ENCODE assay signal across 8 mouse cellular contexts in the genomic region with DNA sequence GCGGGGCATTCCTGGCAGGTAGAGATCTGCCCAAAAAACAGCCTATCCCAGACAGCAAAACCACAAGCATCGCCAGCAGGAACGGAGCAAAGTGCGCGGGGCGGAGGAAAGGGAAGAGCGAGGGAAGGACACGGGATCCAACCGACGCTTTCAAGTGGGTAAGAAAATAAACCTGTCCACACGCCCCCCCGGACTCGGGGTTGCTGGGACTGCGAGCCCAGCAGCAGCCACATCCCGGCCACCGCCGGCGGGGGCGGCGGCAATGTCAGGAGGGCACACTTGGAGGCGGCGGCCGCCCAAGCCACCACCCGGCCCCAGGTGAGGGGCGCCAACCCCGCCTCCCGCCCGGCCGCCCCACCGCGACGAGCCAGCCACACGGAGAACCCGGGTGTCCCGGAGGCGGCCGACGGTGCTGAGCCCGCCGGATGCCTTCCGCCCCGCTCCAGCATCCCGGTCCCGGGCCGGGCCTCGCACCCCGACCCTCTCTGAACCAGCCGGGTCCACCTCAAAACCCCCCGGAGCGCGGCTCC. TPM values are rescaled to one million over a fixed set of nuclear protein-coding genes. Genes with fewer than 3 reads are reported as not detected.
DNase-seq lines count a peak whose midpoint lies in the region; ATAC-seq and TF ChIP-seq lines count a peak whose summit lies in the region.

No protein-coding gene starts in this region.

- no peaks in the 10 kb centered on the region for H3K36me3 ChIP-seq in kidney, embryonic 15.5 days
- no peaks in the 10 kb centered on the region for H3K36me3 ChIP-seq in liver, embryonic 13.5 days
- no peaks in the 10 kb centered on the region for H3K36me3 ChIP-seq in myocyte (ENCODE audit: control insufficient read depth, insufficient read depth)

- peak overlapping the region; percentile 65 for H3K27ac ChIP-seq in kidney, embryonic 15.5 days
- H3K27ac ChIP-seq in liver, embryonic 13.5 days: peak overlapping the region; percentile 97

- H3K4me2 ChIP-seq in kidney, embryonic 15.5 days: peak overlapping the region; percentile 96
- H3K4me2 ChIP-seq in liver, embryonic 13.5 days: peak overlapping the region; percentile 84
- peak overlapping the region; percentile 71 for H3K4me2 ChIP-seq in myocyte (ENCODE audit: low read depth)

- peaks cover 12% of the 10 kb centered on the region for H3K79me2 ChIP-seq in myocyte (ENCODE audit: control insufficient read depth, insufficient read depth)

- peak; percentile 12 for ATAC-seq in common myeloid progenitor, adult 5-6 weeks (replicated peaks; ENCODE audit: low read depth, poor library complexity, severe bottlenecking)
- ATAC-seq in kidney, embryonic 15.5 days (replicated peaks; ENCODE audit: low FRiP score): peak; percentile 81
- ATAC-seq in liver, embryonic 13.5 days (ENCODE audit: low read depth): peak; percentile 55

- H3K9me3 ChIP-seq in kidney, embryonic 15.5 days (replicated peaks): no peaks in the 10 kb centered on the region
- no peaks in the 10 kb centered on the region for H3K9me3 ChIP-seq in liver, embryonic 13.5 days (replicated peaks)

- H3ac ChIP-seq in myocyte (ENCODE audit: control insufficient read depth, insufficient read length): peak overlapping the region; percentile 44

- no peak for TF ChIP-seq POLR2A in myocyte (IDR thresholded peaks at IDR 0.05; ENCODE audit: insufficient read length, low read depth)

- H3K9ac ChIP-seq in kidney, embryonic 15.5 days: peak overlapping the region; percentile 83
- H3K9ac ChIP-seq in liver, embryonic 13.5 days: peak overlapping the region; percentile 99

- DNase-seq in urinary bladder, adult 18-20 months (ENCODE audit: low spot score in 2 of 2): peak; percentile 20 to 41
- no peak for DNase-seq in urinary bladder, postnatal 10 days (ENCODE audit: low spot score)
- peak; percentile 31 for DNase-seq in gastrocnemius, postnatal 25 days
- DNase-seq in liver, embryonic 13.5 days: peak; percentile 50
- DNase-seq in testis, postnatal 14 days (ENCODE audit: low spot score): no peak

- no peaks in the 10 kb centered on the region for H3K27me3 ChIP-seq in kidney, embryonic 15.5 days
- H3K27me3 ChIP-seq in liver, embryonic 13.5 days: no peaks in the 10 kb centered on the region
- no peaks in the 10 kb centered on the region for H3K27me3 ChIP-seq in myocyte (ENCODE audit: control insufficient read depth, insufficient read depth, insufficient read length)

- H3K4me1 ChIP-seq in kidney, embryonic 15.5 days: peaks cover 5% of the 10 kb centered on the region; the same call in 1 of the 2 replicates
- H3K4me1 ChIP-seq in liver, embryonic 13.5 days (replicated peaks): peaks cover 63% of the 10 kb centered on the region

- H3K4me3 ChIP-seq in kidney, embryonic 15.5 days (replicated peaks): peak overlapping the region; percentile 93
- H3K4me3 ChIP-seq in liver, embryonic 13.5 days (replicated peaks): peak overlapping the region; percentile 99
- peak overlapping the region; percentile 54 for H3K4me3 ChIP-seq in myocyte

- whole genome bisulfite sequencing in kidney, embryonic 15.5 days: under 1% methylated on average over 42 of the region's 51 CpGs
- WGBS in liver, embryonic 13.5 days (ENCODE audit: insufficient replicate concordance): under 1% methylated on average over 50 of the region's 51 CpGs

TF ChIP-seq in myocyte, 11 proteins besides CTCF, POLR2A, EP300 and RAD21:
- no peak for TF ChIP-seq MYOD1 (IDR thresholded peaks at IDR 0.05; ENCODE audit: control insufficient read depth in 1 of 3, insufficient read length in 2 of 3, low read depth in 2 of 3)
- no peak for TF ChIP-seq TCF12 (IDR thresholded peaks at IDR 0.05; ENCODE audit: insufficient read depth, poor library complexity, severe bottlenecking)
- TF ChIP-seq POLR2AphosphoS2 (IDR thresholded peaks at IDR 0.05; ENCODE audit: insufficient read length, low read depth): no peak
- no peak for TF ChIP-seq SRF (IDR thresholded peaks at IDR 0.05; ENCODE audit: control insufficient read depth, insufficient read length, low read depth)
- no peak for TF ChIP-seq USF1 (IDR thresholded peaks at IDR 0.05; ENCODE audit: low read depth)
- no peak for TF ChIP-seq TCF3 (IDR thresholded peaks at IDR 0.05; ENCODE audit: insufficient read length, low read depth)
- TF ChIP-seq E2F4 (IDR thresholded peaks at IDR 0.05; ENCODE audit: insufficient read depth): no peak
- TF ChIP-seq MAX (IDR thresholded peaks at IDR 0.05; ENCODE audit: low read depth): no peak
- no peak for TF ChIP-seq REST (IDR thresholded peaks at IDR 0.05; ENCODE audit: insufficient read depth, insufficient read length)
- no peak for TF ChIP-seq CEBPB (IDR thresholded peaks at IDR 0.05; ENCODE audit: insufficient read depth, poor library complexity, severe bottlenecking)

RNA-seq across cellular contexts. Expression of a gene that starts 0.8 kb away (rescaled TPM):
- 220 and 304 TPM in 2 replicates for total RNA-seq in common myeloid progenitor, adult 5-6 weeks (2017)
- total RNA-seq in gastrocnemius, postnatal 25 days (2021): 10 to 100 TPM in 1 of 2 experiments, 1 to 10 TPM in 1; 9.4 to 11.8 TPM
- 10.1 and 10.8 TPM in 2 replicates for polyA plus RNA-seq in kidney, embryonic 15.5 days (2015; fragmentation: Nextera tagmentation; extraction: Ambion mirVana)
- 37.5 and 41.6 TPM in 2 replicates for polyA plus RNA-seq in liver, embryonic 13.5 days (2015; fragmentation: Nextera tagmentation; extraction: Ambion mirVana)
- polyA plus RNA-seq in myocyte (2012; fragmentation: generic; extraction: Trizol): 6.3 TPM

Comparison
In these comparisons a context has a peak if more than half of its experiments do, and no peak if none do; other contexts are left out.
1. DNase-seq: peak in urinary bladder, adult 18-20 months (2 of 2), gastrocnemius, postnatal 25 days (single experiment) and liver, embryonic 13.5 days (single experiment); none in urinary bladder, postnatal 10 days (single experiment) and testis, postnatal 14 days (single experiment).
2. ATAC-seq: peak in every context shown above with its lines; median percentile 81 in kidney, embryonic 15.5 days; 55 in liver, embryonic 13.5 days; 12 in common myeloid progenitor, adult 5-6 weeks.
3. Peak in every context shown above with its lines, with median percentiles within 50 percentile points of each other: H3K4me2 ChIP-seq and H3K4me3 ChIP-seq.